Mouse (Mus musculus) E14TG2a.4 (cell line): Measurements from ENCODE around the gene Rhox4c.
"Not testable (repeated sequence)": the region's sequence is repeated elsewhere in the genome, so short reads cannot be mapped to it uniquely, and the experiment has no call there.

Experiments used
- H3K27me3 ChIP-seq: 2 replicates; pipeline ENCODE4 v1.6.1; 2014; ENCODE audit warnings: low read length, control low read depth; ENCODE audit not compliant: insufficient read depth
- H3K36me3 ChIP-seq: 2 replicates; pipeline ENCODE4 v1.6.1; 2014; ENCODE audit warnings: low read length, control low read depth; ENCODE audit not compliant: insufficient read depth
- H3K4me1 ChIP-seq: replicated peaks from 2 replicates; pipeline ENCODE4 v1.6.1; 2014; ENCODE audit warnings: low read depth, low read length, control low read depth
- H3K4me3 ChIP-seq: replicated peaks from 2 replicates; pipeline ENCODE4 v1.5.1; 2014; ENCODE audit warnings: mild to moderate bottlenecking, low read length
- H3K9me3 ChIP-seq: 2 replicates; pipeline ENCODE4 v1.6.1; 2014; ENCODE audit warnings: low read length, control low read depth

The Rhox4c gene

DNA sequence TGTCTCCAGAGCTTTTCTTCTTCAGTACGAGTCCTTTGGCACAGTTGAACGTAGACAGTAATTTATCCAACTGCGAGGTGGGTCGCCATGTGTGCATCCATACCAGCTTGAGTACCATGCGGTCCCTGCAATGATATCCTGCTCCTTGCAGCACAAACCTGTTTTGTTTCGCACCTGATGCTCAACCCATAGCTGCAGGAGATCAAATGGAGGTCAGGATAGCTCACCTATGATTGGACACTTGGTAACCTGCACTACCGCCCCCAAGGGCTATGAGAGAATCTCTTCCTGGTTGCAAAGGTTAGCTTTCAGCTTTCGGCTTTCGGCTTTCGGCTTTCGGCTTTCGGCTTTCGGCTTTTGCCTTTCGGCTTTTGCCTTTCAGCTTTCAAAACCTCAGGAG is at the start of gene Rhox4c:
Rhox4c (plus strand) TSS at position 301 of the 400 bp plus-strand sequence.
- H3K9me3 ChIP-seq, H3K4me3 ChIP-seq, H3K27me3 ChIP-seq, H3K4me1 ChIP-seq, H3K36me3 ChIP-seq: not testable (repeated sequence)

DNA sequence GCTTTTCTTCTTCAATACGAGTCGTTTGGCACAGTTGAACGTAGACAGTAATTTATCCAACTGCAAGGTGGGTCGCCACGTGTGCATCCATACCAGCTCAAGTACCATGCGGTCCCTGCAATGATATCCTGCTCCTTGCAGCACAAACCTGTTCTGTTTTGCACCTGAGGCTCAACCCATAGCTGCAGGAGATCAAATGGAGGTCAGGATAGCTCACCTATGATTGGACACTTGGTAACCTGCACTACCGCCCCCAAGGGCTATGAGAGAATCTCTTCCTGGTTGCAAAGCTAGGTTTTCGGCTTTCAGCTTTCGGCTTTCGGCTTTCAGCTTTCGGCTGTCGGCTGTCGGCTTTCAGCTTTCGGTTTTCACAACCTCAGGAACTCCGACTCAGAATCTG is 47.9 kb upstream of the Rhox4c start, which contains the start of gene Rhox4b:
Rhox4b (plus strand) TSS at position 301 of the 400 bp plus-strand sequence.
- H3K9me3 ChIP-seq, H3K36me3 ChIP-seq, H3K4me1 ChIP-seq, H3K27me3 ChIP-seq, H3K4me3 ChIP-seq: not testable (repeated sequence)

DNA sequence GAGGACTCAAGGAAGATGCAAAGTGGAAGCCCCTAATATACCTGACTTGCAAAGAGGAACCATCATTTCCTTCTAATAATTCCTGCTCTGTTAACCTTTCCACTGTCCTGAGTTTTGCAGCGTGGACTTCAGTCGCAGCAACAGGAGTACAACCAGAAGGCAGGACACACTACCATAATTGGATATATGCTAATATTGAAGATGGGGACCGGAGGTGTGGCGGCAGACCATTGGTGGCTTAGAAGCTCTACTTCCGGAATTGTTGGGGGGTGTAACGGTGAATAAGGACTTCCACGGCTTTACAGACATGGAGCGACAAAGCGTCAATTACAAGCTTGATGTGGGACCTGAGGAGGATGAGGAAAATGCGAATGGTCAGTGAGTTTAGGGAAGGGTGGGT is 26.8 kb upstream of the Rhox4c start, which contains the start of gene Rhox2c:
Rhox2c (plus strand) TSS at position 301 of the 400 bp plus-strand sequence.
- not testable (repeated sequence) for H3K36me3 ChIP-seq, H3K9me3 ChIP-seq, H3K27me3 ChIP-seq, H3K4me1 ChIP-seq, H3K4me3 ChIP-seq

DNA sequence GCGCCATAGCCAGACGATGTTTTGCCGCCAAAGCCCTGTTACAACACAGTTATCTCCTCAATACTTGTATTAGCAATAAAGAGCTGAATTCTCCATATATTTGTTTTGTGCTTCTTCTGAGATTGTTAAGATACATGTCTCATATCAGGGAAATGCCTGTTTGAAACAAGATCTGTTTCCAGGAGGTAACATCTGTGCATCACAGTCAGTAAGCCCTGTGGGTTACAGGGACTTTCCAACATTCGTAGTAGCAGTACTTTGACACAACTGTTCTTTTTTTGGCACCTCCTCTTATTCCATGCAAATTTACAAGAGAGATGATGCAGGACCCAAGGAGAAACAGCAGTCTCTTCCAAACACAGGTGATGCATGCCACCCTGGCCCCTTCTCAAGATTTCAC is 21.9 kb upstream of the Rhox4c start, which contains the start of gene Rhox3c:
Rhox3c (plus strand) TSS at position 301 of the 400 bp plus-strand sequence.
- H3K27me3 ChIP-seq, H3K4me1 ChIP-seq, H3K4me3 ChIP-seq, H3K9me3 ChIP-seq, H3K36me3 ChIP-seq: not testable (repeated sequence)

DNA sequence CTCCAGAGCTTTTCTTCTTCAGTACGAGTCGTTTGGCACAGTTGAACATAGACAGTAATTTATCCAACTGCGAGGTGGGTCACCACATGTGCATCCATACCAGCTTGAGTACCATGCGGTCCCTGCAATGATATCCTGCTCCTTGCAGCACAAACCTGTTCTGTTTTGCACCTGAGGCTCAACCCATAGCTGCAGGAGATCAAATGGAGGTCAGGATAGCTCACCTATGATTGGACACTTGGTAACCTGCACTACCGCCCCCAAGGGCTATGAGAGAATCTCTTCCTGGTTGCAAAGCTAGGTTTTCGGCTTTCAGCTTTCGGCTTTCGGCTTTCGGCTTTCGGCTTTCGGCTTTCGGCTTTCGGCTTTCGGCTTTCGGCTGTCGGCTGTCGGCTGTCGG is 33.9 kb downstream of the Rhox4c start, which contains the start of gene Rhox4d:
Rhox4d (plus strand) TSS at position 301 of the 400 bp plus-strand sequence.
- not testable (repeated sequence) for H3K27me3 ChIP-seq, H3K9me3 ChIP-seq, H3K4me1 ChIP-seq, H3K36me3 ChIP-seq, H3K4me3 ChIP-seq

DNA sequence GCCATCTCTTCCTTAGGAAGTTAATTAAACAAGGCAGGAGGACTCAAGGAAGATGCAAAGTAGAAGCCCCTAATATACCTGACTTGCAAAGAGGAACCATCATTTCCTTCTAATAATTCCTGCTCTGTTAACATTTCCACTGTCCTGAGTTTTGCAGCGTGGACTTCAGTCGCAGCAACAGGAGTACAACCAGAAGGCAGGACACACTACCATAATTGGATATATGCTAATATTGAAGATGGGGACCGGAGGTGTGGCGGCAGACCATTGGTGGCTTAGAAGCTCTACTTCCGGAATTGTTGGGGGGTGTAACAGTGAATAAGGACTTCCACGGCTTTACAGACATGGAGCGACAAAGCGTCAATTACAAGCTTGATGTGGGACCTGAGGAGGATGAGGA is 50.0 kb downstream of the Rhox4c start, which contains the start of gene Rhox2e:
Rhox2e (plus strand) TSS at position 301 of the 400 bp plus-strand sequence.
- not testable (repeated sequence) for H3K4me3 ChIP-seq, H3K36me3 ChIP-seq, H3K4me1 ChIP-seq, H3K9me3 ChIP-seq, H3K27me3 ChIP-seq
